Mouse (Mus musculus): Measurements from ENCODE around the gene Xrcc1. TPM values are rescaled to one million over a fixed set of nuclear protein-coding genes. Genes with fewer than 3 reads are reported as not detected.

Gene Xrcc1
- polyA plus RNA-seq, 1 experiment from 2014 or later, result 66.6 TPM

GRCm38 (mm10) chr7:24595464-24595863 is 49.4 kb downstream of the Xrcc1 start:
- no peaks in the 10 kb centered on the region for H3K27me3 ChIP-seq (replicated peaks; ENCODE audit: control insufficient read depth, insufficient read depth, low read length)
- no peak overlapping the region for H3K4me2 ChIP-seq (ENCODE audit: low read length)
- H3K9me3 ChIP-seq (replicated peaks; ENCODE audit: control insufficient read depth, low read length), result no peaks in the 10 kb centered on the region
- H3K27ac ChIP-seq (ENCODE audit: low read depth, low read length), result no peak overlapping the region
- 74% methylated on average over 2 of the region's 2 CpGs for WGBS
- no peak overlapping the region for H3K9ac ChIP-seq (ENCODE audit: low read length)
- no peaks in the 10 kb centered on the region for H3K36me3 ChIP-seq (ENCODE audit: control insufficient read depth, insufficient read depth, low read length)
- peaks cover 7% of the 10 kb centered on the region; the same call in 1 of the 2 replicates for H3K4me1 ChIP-seq (ENCODE audit: control insufficient read depth, insufficient read depth, low read length)
- no peak overlapping the region for H3K4me3 ChIP-seq (ENCODE audit: low read depth, low read length)
- DNase-seq (ENCODE audit: low spot score) (no peak), ATAC-seq (no peak)

- H3K27me3 ChIP-seq (replicated peaks; ENCODE audit: control insufficient read depth, insufficient read depth, low read length), result no peaks in the 10 kb centered on the region
- no peak overlapping the region for H3K9ac ChIP-seq (ENCODE audit: low read length)
- no peak overlapping the region for H3K27ac ChIP-seq (ENCODE audit: low read depth, low read length)
- H3K36me3 ChIP-seq (ENCODE audit: control insufficient read depth, insufficient read depth, low read length), result no peaks in the 10 kb centered on the region
- no peaks in the 10 kb centered on the region for H3K9me3 ChIP-seq (replicated peaks; ENCODE audit: control insufficient read depth, low read length)
- no peak for ATAC-seq
- WGBS, result 70% methylated on average over 4 of the region's 4 CpGs
- peaks cover 7% of the 10 kb centered on the region; the same call in 1 of the 2 replicates for H3K4me1 ChIP-seq (ENCODE audit: control insufficient read depth, insufficient read depth, low read length)
- H3K4me3 ChIP-seq (ENCODE audit: low read depth, low read length), result no peak overlapping the region
- no peak overlapping the region for H3K4me2 ChIP-seq (ENCODE audit: low read length)
- DNase-seq (ENCODE audit: low spot score), result no peak
These were observed 52.0 kb downstream of the Xrcc1 start for GRCm38 (mm10) chr7:24598121-24598520.

- ATAC-seq, result no peak
- 79% methylated on average over 15 of the region's 15 CpGs for WGBS
These were observed 53.4 kb downstream of the Xrcc1 start for GRCm38 (mm10) chr7:24599211-24600067.

GRCm38 (mm10) chr7:24600941-24601597 is 55.0 kb downstream of the Xrcc1 start:
- 6% methylated on average over 13 of the region's 13 CpGs for WGBS
- Histone ChIP-seq H3K36me3 (ENCODE audit: control insufficient read depth, insufficient read depth, low read length) (no peaks in the 10 kb centered on the region), H3K4me2 (ENCODE audit: low read length) (peak overlapping the region; percentile 37), H3K4me3 (ENCODE audit: low read depth, low read length) (peak overlapping the region; percentile 3; the same call in 1 of the 2 replicates), H3K9ac (ENCODE audit: low read length) (peak overlapping the region; percentile 45; the same call in 1 of the 2 replicates), H3K4me1 (ENCODE audit: control insufficient read depth, insufficient read depth, low read length) (no peaks in the 10 kb centered on the region), H3K27ac (ENCODE audit: low read depth, low read length) (no peak overlapping the region), H3K27me3 (replicated peaks; ENCODE audit: control insufficient read depth, insufficient read depth, low read length) (no peaks in the 10 kb centered on the region), H3K9me3 (replicated peaks; ENCODE audit: control insufficient read depth, low read length) (no peaks in the 10 kb centered on the region)
- ATAC-seq, result peak; percentile 96
- DNase-seq (ENCODE audit: low spot score), result peak; percentile 98

More at GRCm38 (mm10) chr7:24599211-24600067, 53.4 kb downstream of the Xrcc1 start:
- H3K4me3 ChIP-seq (ENCODE audit: low read depth, low read length), result no peak overlapping the region
- no peak overlapping the region for H3K27ac ChIP-seq (ENCODE audit: low read depth, low read length)
- no peaks in the 10 kb centered on the region for H3K9me3 ChIP-seq (replicated peaks; ENCODE audit: control insufficient read depth, low read length)
- no peak for DNase-seq (ENCODE audit: low spot score)
- H3K9ac ChIP-seq (ENCODE audit: low read length), result no peak overlapping the region
- no peaks in the 10 kb centered on the region for H3K36me3 ChIP-seq (ENCODE audit: control insufficient read depth, insufficient read depth, low read length)
- no peak overlapping the region for H3K4me2 ChIP-seq (ENCODE audit: low read length)
- H3K4me1 ChIP-seq (ENCODE audit: control insufficient read depth, insufficient read depth, low read length), result peaks cover 1% of the 10 kb centered on the region; the same call in 1 of the 2 replicates
- H3K27me3 ChIP-seq (replicated peaks; ENCODE audit: control insufficient read depth, insufficient read depth, low read length), result no peaks in the 10 kb centered on the region

GRCm38 (mm10) chr7:24605561-24605960 is 59.5 kb downstream of the Xrcc1 start:
- Histone ChIP-seq H3K4me3 (ENCODE audit: low read depth, low read length) (no peak overlapping the region), H3K27ac (ENCODE audit: low read depth, low read length) (no peak overlapping the region), H3K4me1 (ENCODE audit: control insufficient read depth, insufficient read depth, low read length) (peaks cover 3% of the 10 kb centered on the region; the same call in 1 of the 2 replicates), H3K4me2 (ENCODE audit: low read length) (no peak overlapping the region), H3K36me3 (ENCODE audit: control insufficient read depth, insufficient read depth, low read length) (no peaks in the 10 kb centered on the region), H3K9me3 (replicated peaks; ENCODE audit: control insufficient read depth, low read length) (no peaks in the 10 kb centered on the region), H3K27me3 (replicated peaks; ENCODE audit: control insufficient read depth, insufficient read depth, low read length) (peaks cover 12% of the 10 kb centered on the region), H3K9ac (ENCODE audit: low read length) (no peak overlapping the region)
- ATAC-seq (no peak), DNase-seq (ENCODE audit: low spot score) (no peak)
- 84% methylated on average over 7 of the region's 7 CpGs for WGBS

GRCm38 (mm10) chr7:24606046-24606445 is 60.0 kb downstream of the Xrcc1 start:
- H3K9ac ChIP-seq (ENCODE audit: low read length), result no peak overlapping the region
- WGBS, result 84% methylated on average over 7 of the region's 7 CpGs
- no peaks in the 10 kb centered on the region for H3K9me3 ChIP-seq (replicated peaks; ENCODE audit: control insufficient read depth, low read length)
- no peak for ATAC-seq
- peaks cover 17% of the 10 kb centered on the region for H3K27me3 ChIP-seq (replicated peaks; ENCODE audit: control insufficient read depth, insufficient read depth, low read length)
- no peak for DNase-seq (ENCODE audit: low spot score)
- H3K4me2 ChIP-seq (ENCODE audit: low read length), result no peak overlapping the region
- no peak overlapping the region for H3K4me3 ChIP-seq (ENCODE audit: low read depth, low read length)
- no peak overlapping the region for H3K27ac ChIP-seq (ENCODE audit: low read depth, low read length)
- no peaks in the 10 kb centered on the region for H3K36me3 ChIP-seq (ENCODE audit: control insufficient read depth, insufficient read depth, low read length)
- H3K4me1 ChIP-seq (ENCODE audit: control insufficient read depth, insufficient read depth, low read length), result peaks cover 6% of the 10 kb centered on the region; the same call in 1 of the 2 replicates

- peaks cover 33% of the 10 kb centered on the region for H3K27me3 ChIP-seq (replicated peaks; ENCODE audit: control insufficient read depth, insufficient read depth, low read length)
- no peaks in the 10 kb centered on the region for H3K36me3 ChIP-seq (ENCODE audit: control insufficient read depth, insufficient read depth, low read length)
- DNase-seq (ENCODE audit: low spot score), result peak; percentile 80
- H3K27ac ChIP-seq (ENCODE audit: low read depth, low read length), result no peak overlapping the region
- H3K4me2 ChIP-seq (ENCODE audit: low read length), result no peak overlapping the region
- no peaks in the 10 kb centered on the region for H3K9me3 ChIP-seq (replicated peaks; ENCODE audit: control insufficient read depth, low read length)
- H3K4me1 ChIP-seq (ENCODE audit: control insufficient read depth, insufficient read depth, low read length), result peaks cover 10% of the 10 kb centered on the region; the same call in 1 of the 2 replicates
- ATAC-seq, result peak; percentile 91
- H3K4me3 ChIP-seq (ENCODE audit: low read depth, low read length), result no peak overlapping the region
- 59% methylated on average over 6 of the region's 6 CpGs for WGBS
- H3K9ac ChIP-seq (ENCODE audit: low read length), result no peak overlapping the region
These were observed 61.9 kb downstream of the Xrcc1 start for GRCm38 (mm10) chr7:24608017-24608416.

- DNase-seq (ENCODE audit: low spot score) (no peak), ATAC-seq (no peak)
- peaks cover 10% of the 10 kb centered on the region; the same call in 1 of the 2 replicates for H3K4me1 ChIP-seq (ENCODE audit: control insufficient read depth, insufficient read depth, low read length)
- H3K27me3 ChIP-seq (replicated peaks; ENCODE audit: control insufficient read depth, insufficient read depth, low read length), result peaks cover 38% of the 10 kb centered on the region
- H3K9ac ChIP-seq (ENCODE audit: low read length), result no peak overlapping the region
- no peak overlapping the region for H3K27ac ChIP-seq (ENCODE audit: low read depth, low read length)
- H3K4me3 ChIP-seq (ENCODE audit: low read depth, low read length), result no peak overlapping the region
- no peaks in the 10 kb centered on the region for H3K9me3 ChIP-seq (replicated peaks; ENCODE audit: control insufficient read depth, low read length)
- WGBS, result 71% methylated on average over 8 of the region's 8 CpGs
- H3K36me3 ChIP-seq (ENCODE audit: control insufficient read depth, insufficient read depth, low read length), result no peaks in the 10 kb centered on the region
- H3K4me2 ChIP-seq (ENCODE audit: low read length), result no peak overlapping the region
These were observed 62.5 kb downstream of the Xrcc1 start for GRCm38 (mm10) chr7:24608561-24608960.

Measured in forebrain, embryonic 14.5 days (tissue).